Mouse (Mus musculus) right cerebral cortex, adult 18-20 months (tissue): ENCODE measurements around the gene Fbxw20.
"Not testable (repeated sequence)": the region's sequence is repeated elsewhere in the genome, so short reads cannot be mapped to it uniquely, and the experiment has no call there.

Experiments
- DNase-seq: peaks from one replicate; pipeline ENCODE4 v3.0.0; 2022; ENCODE audit warnings: mixed read lengths

Gene Fbxw20

DNA sequence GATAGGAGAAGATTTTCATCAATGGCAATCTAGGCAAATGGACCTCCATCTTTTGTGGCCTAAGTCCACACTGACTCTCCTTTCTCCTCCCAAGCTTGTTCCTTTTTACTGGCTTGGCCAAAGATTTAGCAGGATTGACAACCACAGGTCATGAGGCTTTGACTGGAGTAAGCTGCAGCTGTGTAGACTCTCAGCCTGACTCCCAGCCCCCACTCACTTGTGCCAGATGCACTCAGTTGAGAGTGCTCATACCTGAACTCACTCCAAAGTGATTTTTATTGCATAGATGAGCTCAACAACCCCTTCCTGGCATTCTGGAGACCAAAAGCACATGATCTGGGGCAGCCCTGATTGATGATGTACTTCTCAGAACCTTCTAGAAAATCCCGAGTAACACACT lies at the start of gene Fbxw20:
TSS of gene Fbxw20 (minus strand) at position 101 of the 400 bp plus-strand sequence.
- DNase-seq, result no peak

DNA sequence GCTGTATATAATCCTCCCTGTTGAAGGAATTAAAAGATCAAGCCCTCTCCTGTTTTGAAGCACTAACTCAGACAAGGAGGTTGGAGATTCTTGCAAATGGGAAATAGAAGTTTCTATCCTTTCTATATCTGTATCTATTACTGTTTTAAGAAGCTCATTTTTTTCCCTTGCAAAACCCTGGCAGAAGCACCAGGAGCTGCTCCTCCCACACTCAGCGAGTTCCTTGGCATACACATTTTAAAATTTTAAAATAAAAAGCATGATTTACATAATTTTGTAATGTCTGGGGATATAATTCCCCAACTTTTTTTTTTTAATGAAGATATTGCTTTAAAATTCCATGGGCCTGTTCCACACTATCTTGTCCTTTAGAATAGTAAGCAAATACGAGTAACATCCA lies 28.5 kb upstream of the Fbxw20 start:
- peak; percentile 34 for DNase-seq

DNA sequence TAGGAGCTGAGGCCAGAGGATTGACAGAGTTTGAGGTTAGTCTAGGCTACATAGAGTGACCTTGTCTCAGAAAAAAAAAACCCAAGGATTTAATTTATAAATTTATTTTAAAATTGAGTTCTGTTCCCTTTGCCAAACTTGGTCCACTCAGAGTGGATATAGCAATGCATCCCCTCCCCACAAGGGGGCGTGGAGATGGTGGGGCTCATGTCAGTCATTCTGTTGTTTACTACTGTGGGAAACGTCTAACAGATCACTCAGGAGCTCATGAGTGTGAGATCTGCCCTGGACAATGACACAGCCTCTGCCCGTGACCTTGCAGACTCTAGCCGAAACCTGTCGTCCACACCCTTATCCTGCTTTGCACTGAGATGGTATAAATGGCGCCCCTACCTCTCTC lies 16.1 kb downstream of the Fbxw20 start:
- DNase-seq, result no peak

DNA sequence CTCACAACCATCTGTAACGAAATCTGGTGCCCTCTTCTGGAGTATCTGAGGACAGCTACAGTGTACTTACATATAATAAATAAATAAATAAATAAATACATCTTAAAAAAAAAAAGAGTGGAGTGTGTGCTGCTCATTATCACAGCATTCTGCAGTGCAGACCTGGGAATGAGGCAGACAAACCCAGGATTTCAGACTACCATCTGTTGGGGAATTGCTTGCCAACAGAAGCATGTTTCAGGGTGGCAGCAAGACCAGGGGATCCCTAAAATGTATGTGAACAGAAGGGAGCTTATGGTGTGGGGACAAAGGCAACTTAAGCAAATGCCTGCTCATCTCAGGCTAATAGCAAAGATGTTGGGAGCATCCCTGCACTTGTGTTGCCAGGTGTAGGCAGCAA lies 33.2 kb downstream of the Fbxw20 start:
- DNase-seq, result peak; percentile 2

DNA sequence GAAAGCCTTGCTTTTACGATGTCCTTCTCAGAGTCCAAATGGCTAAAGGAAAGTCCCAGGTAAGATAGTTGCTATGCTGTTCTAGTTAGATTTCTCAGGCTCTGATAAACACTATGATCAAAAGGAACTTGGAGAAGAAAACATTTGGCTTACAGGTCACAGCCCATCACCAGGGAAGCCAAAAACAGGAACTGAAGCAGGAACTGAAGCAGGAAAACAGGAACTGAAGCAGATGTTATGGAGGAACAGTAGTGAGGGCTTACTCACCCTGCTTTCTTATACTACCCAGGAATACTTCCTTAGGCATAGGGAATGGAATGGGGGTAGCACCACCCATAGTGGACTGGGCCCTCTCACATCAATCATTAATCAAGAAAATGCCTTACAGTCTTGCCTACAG lies 34.2 kb downstream of the Fbxw20 start:
- no peak for DNase-seq

DNA sequence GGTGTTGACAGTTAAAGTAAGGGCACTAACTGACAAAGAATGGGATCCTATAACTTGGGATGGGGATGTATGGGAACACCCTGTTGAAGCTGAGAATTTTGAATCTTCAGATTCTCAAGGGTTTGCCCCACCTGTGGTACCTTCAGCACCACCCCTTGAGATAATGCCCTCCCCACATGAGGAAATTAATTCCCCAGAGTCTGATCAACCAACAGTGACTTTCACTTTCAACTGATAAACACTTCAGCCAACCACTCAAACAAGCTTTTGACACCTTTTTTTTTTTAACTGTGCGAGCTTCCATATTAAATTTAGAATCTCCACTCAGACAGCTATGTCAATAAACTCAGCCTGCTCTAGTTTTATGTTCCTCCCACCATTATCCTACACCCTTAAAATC lies 35.2 kb downstream of the Fbxw20 start:
- DNase-seq, result no peak

DNA sequence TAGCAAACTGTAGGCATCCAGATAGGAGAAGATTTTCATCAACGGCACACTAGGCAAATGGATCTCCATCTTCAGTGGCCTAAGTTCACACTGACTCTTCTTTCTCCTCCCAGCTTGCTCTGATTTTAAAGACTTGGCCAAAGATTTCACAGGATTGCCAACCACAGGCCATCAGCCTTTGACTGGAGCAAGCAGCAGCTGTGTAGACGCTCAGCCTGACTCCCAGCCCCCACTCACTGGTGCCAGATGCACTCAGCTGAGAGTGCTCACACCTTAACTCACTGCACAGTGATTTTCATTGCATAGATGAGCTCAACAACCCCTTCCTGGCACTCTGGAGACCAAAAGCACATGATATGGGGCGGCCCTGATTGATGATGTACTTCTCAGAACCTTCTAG lies 38.7 kb downstream of the Fbxw20 start, which contains the start of gene Fbxw13:
TSS of gene Fbxw13 (minus strand) at position 101 of the 400 bp plus-strand sequence.
- DNase-seq, result not testable (repeated sequence)

DNA sequence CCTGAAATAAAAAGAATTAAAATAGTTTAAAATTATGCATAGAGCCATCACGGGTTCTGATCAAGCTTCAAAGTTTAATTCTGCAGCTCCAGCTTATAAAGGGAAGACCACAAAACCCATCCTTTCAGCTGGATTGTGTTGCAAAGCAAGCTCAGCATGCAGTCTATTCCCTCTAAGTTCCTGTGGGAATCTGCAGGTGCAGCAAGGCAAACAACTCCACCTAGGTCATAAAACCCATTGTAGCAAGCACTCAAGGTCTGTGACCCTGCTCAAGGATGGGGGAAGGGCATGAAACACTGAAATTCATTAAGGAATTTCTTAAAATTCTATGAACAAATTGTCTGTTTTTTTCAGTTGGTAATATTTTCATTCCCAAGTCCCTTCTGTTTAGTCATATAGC lies 57.3 kb downstream of the Fbxw20 start:
- DNase-seq, result no peak

DNA sequence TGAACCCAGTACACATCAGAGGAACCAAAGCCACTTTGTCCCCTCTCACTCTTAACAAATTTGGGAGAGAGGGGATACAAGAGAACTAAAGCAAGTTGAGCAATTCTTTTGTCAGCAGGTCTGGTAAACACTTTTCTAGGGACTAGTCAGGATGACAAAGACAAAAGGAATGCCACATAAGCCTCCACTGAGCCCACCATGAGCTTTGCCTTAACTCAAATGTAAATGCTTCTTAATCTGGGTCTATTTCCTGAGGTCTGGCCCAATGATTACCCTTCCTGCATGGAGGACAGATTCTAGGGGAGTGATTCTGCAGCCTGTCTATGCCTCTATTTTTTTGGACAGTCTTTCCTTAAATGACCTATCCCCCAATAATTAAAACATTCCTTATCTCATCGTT lies 58.3 kb downstream of the Fbxw20 start:
- no peak for DNase-seq
